ENCODE assay signal across 25 mouse cellular contexts in the genomic region with DNA sequence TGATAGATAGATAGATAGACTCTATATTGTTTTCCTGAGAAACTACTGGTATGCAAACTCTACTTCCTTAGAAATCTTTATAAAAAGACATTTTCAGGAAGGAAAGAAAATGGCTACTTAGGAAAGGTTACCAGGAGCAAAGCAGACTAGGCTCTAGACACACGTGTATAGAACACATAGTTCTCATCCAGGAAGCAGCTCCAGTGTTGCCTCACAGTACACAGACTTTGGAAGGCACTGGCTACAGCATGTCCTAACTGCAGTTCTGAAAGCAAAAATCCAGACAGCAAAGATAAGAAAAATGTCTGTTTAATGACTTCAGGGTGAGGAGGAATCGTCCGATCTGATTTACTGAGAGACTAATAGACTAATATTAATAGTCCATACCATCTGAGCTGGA. TPM values are rescaled to one million over a fixed set of nuclear protein-coding genes. Genes with fewer than 3 reads are reported as not detected.
DNase-seq lines count a peak whose midpoint lies in the region; ATAC-seq and TF ChIP-seq lines count a peak whose summit lies in the region.
"Had no signal": no experiment of that assay in that cellular context is flagged by ENCODE, and none has a peak within 500 bp of the region (broad histone marks: within the 10 kb centered on the region; RNA-seq: fewer than 3 reads in every experiment).

No protein-coding gene starts in this region.

- no peak for ATAC-seq in heart, embryonic 13.5 days (ENCODE audit: extremely low read depth, insufficient number of reproducible peaks, low FRiP score, low TSS enrichment)
- ATAC-seq in liver, postnatal 0 days = peak; percentile 93
- no peak for ATAC-seq in liver, embryonic 12.5 days
- ATAC-seq: activated CD4-positive, CD25-positive, alpha-beta regulatory T cell, adult 4 months; CD4-positive, CD25-positive, alpha-beta regulatory T cell, adult 4 months; forebrain, embryonic 13.5 days; Patski had no signal

- no peak for TF ChIP-seq CTCF in kidney, adult 2 months (conservative IDR thresholded peaks at IDR 0.05; ENCODE audit: insufficient read depth, insufficient read length, low read depth, low read length)
- TF ChIP-seq CTCF in liver, adult 2 months (IDR thresholded peaks at IDR 0.05; ENCODE audit: low read depth, low read length) = no peak
- no peak for TF ChIP-seq CTCF in liver, postnatal 0 days (IDR thresholded peaks at IDR 0.05; ENCODE audit: low read depth)

- H3K4me3 ChIP-seq in heart, embryonic 13.5 days = no peak overlapping the region
- H3K4me3 ChIP-seq in kidney, adult 2 months (ENCODE audit: insufficient read depth, low read depth, low read length) = no peak overlapping the region
- no peak overlapping the region for H3K4me3 ChIP-seq in liver, adult 2 months (ENCODE audit: insufficient read depth, low read depth, low read length)
- no peak overlapping the region for H3K4me3 ChIP-seq in liver, postnatal 0 days (ENCODE audit: low read depth, low read length)
- no peak overlapping the region for H3K4me3 ChIP-seq in liver, embryonic 12.5 days
- H3K4me3 ChIP-seq: embryonic facial prominence, embryonic 10.5 days; embryonic facial prominence, embryonic 12.5 days; forebrain, embryonic 13.5 days had no signal

- no peak for DNase-seq in heart, adult 11 months
- DNase-seq in kidney, adult 2 months = no peak
- DNase-seq in kidney, postnatal 10 days = no peak
- DNase-seq in liver, adult 2 months (ENCODE audit: extremely low read depth, low read depth, low spot score) = peak; percentile 74
- no peak for DNase-seq in liver
- DNase-seq in liver, postnatal 0 days = no peak
- DNase-seq: adrenal gland, adult 8-10 months; adrenal gland, postnatal 14 days; adrenal gland, postnatal 36 days; B cell, adult 2 months; cerebellum, adult 11-12 months; cerebellum, adult 2 months; cerebellum, adult 9-10 months; cerebellum, postnatal 10 days; cerebellum, postnatal 25 days had no signal

- peak overlapping the region; percentile 32; the same call in 1 of the 2 replicates for H3K27ac ChIP-seq in heart, embryonic 13.5 days (replicated peaks)
- peak overlapping the region; percentile 5; the same call in 1 of the 2 replicates for H3K27ac ChIP-seq in kidney, adult 2 months (ENCODE audit: insufficient read depth, low read depth, low read length)
- no peak overlapping the region for H3K27ac ChIP-seq in liver, adult 2 months (replicated peaks; ENCODE audit: insufficient read depth, low read depth, low read length)
- no peak overlapping the region for H3K27ac ChIP-seq in liver, postnatal 0 days (ENCODE audit: low read depth)
- H3K27ac ChIP-seq in liver, embryonic 12.5 days = no peak overlapping the region
- H3K27ac ChIP-seq: embryonic facial prominence, embryonic 10.5 days; embryonic facial prominence, embryonic 12.5 days; forebrain, embryonic 13.5 days had no signal

- no peak for TF ChIP-seq POLR2A in kidney, adult 2 months (IDR thresholded peaks at IDR 0.05; ENCODE audit: low read depth, low read length)
- TF ChIP-seq POLR2A in liver, adult 2 months (IDR thresholded peaks at IDR 0.05; ENCODE audit: extremely low read depth, insufficient read depth, low read length) = no peak

- WGBS in heart, embryonic 13.5 days = 66% methylated on average over 3 of the region's 3 CpGs
- 71% methylated on average over 3 of the region's 3 CpGs for WGBS in kidney, adult 2 months
- WGBS in liver, adult 2 months = 26% methylated on average over 3 of the region's 3 CpGs
- 63% methylated on average over 3 of the region's 3 CpGs for WGBS in liver, postnatal 0 days (ENCODE audit: insufficient replicate concordance)
- WGBS in liver, embryonic 12.5 days (ENCODE audit: insufficient replicate concordance) = 70% methylated on average over 3 of the region's 3 CpGs

- peaks cover 21% of the 10 kb centered on the region for H3K36me3 ChIP-seq in heart, embryonic 13.5 days
- peaks cover 2% of the 10 kb centered on the region; the same call in 1 of the 2 replicates for H3K36me3 ChIP-seq in kidney, adult 2 months (ENCODE audit: control insufficient read depth, insufficient read depth, low read length)
- H3K36me3 ChIP-seq in liver, adult 2 months (ENCODE audit: control insufficient read depth, insufficient read depth, low read length) = peaks cover 28% of the 10 kb centered on the region
- H3K36me3 ChIP-seq in liver, postnatal 0 days (replicated peaks; ENCODE audit: insufficient read depth, low read length) = peaks cover 9% of the 10 kb centered on the region
- no peaks in the 10 kb centered on the region for H3K36me3 ChIP-seq in liver, embryonic 12.5 days
- H3K36me3 ChIP-seq: embryonic facial prominence, embryonic 10.5 days; embryonic facial prominence, embryonic 12.5 days had no signal

- TF ChIP-seq EP300 in liver, postnatal 0 days (IDR thresholded peaks at IDR 0.05; ENCODE audit: low read depth) = no peak

- no peaks in the 10 kb centered on the region for H3K9me3 ChIP-seq in heart, embryonic 13.5 days
- no peaks in the 10 kb centered on the region for H3K9me3 ChIP-seq in liver, postnatal 0 days (ENCODE audit: low read length)
- no peaks in the 10 kb centered on the region for H3K9me3 ChIP-seq in liver, embryonic 12.5 days (replicated peaks)
- H3K9me3 ChIP-seq: embryonic facial prominence, embryonic 10.5 days; embryonic facial prominence, embryonic 12.5 days; forebrain, embryonic 13.5 days; G1E had no signal

- H3K27me3 ChIP-seq in heart, embryonic 13.5 days (replicated peaks) = no peaks in the 10 kb centered on the region
- H3K27me3 ChIP-seq in kidney, adult 2 months (replicated peaks; ENCODE audit: control insufficient read depth, insufficient read depth, low read length) = no peaks in the 10 kb centered on the region
- H3K27me3 ChIP-seq in liver, adult 2 months (ENCODE audit: control insufficient read depth, insufficient read depth, low read length) = no peaks in the 10 kb centered on the region
- no peaks in the 10 kb centered on the region for H3K27me3 ChIP-seq in liver, postnatal 0 days (ENCODE audit: insufficient read depth, low read length)
- H3K27me3 ChIP-seq in liver, embryonic 12.5 days (replicated peaks) = no peaks in the 10 kb centered on the region
- H3K27me3 ChIP-seq: CH12.LX; embryonic facial prominence, embryonic 12.5 days; forebrain, embryonic 13.5 days; Patski had no signal

- H3K4me1 ChIP-seq in heart, embryonic 13.5 days = peaks cover 9% of the 10 kb centered on the region; the same call in 1 of the 2 replicates
- peaks cover 11% of the 10 kb centered on the region; the same call in 1 of the 2 replicates for H3K4me1 ChIP-seq in kidney, adult 2 months (ENCODE audit: control insufficient read depth, insufficient read depth, low read length)
- H3K4me1 ChIP-seq in liver, adult 2 months (ENCODE audit: control insufficient read depth, insufficient read depth, low read length) = peaks cover 7% of the 10 kb centered on the region
- H3K4me1 ChIP-seq in liver, postnatal 0 days (ENCODE audit: insufficient read depth) = peaks cover 20% of the 10 kb centered on the region
- H3K4me1 ChIP-seq in liver, embryonic 12.5 days = no peaks in the 10 kb centered on the region
- H3K4me1 ChIP-seq: embryonic facial prominence, embryonic 12.5 days; forebrain, embryonic 13.5 days had no signal

- H3K9ac ChIP-seq in heart, embryonic 13.5 days = no peak overlapping the region
- no peak overlapping the region for H3K9ac ChIP-seq in liver, adult 2 months (ENCODE audit: low read depth, low read length)
- no peak overlapping the region for H3K9ac ChIP-seq in liver, postnatal 0 days (replicated peaks)
- H3K9ac ChIP-seq in liver, embryonic 12.5 days = no peak overlapping the region
- H3K9ac ChIP-seq: forebrain, embryonic 13.5 days had no signal

- H3K79me2 ChIP-seq in liver, adult 2 months (ENCODE audit: control insufficient read depth, insufficient read depth, low read length) = peaks cover 27% of the 10 kb centered on the region

- no peak overlapping the region for H3K4me2 ChIP-seq in heart, embryonic 13.5 days
- H3K4me2 ChIP-seq in liver, postnatal 0 days (ENCODE audit: low read depth, low read length) = no peak overlapping the region
- no peak overlapping the region for H3K4me2 ChIP-seq in liver, embryonic 12.5 days
- H3K4me2 ChIP-seq: embryonic facial prominence, embryonic 12.5 days; forebrain, embryonic 13.5 days had no signal

RNA-seq across cellular contexts. Expression of gene Tec, which starts 41.8 kb away (rescaled TPM):
- 15.1 and 17.2 TPM in 2 replicates for polyA plus RNA-seq in heart, embryonic 13.5 days (2015; fragmentation: Nextera tagmentation; extraction: Ambion mirVana)
- 7.8 and 8.1 TPM in 2 replicates for polyA plus RNA-seq in kidney, adult 2 months (2012; rRNA removed)
- 17.7 and 24.7 TPM in 2 replicates for total RNA-seq in liver, adult 2 months (2014; rRNA removed)
- 5.3 and 6.6 TPM in 2 replicates for polyA plus RNA-seq in liver, adult 2 months (2012; rRNA removed)
- polyA plus RNA-seq in liver, postnatal 0 days (2015; fragmentation: Nextera tagmentation; extraction: Ambion mirVana) = 7.5 and 9.2 TPM in 2 replicates
- polyA plus RNA-seq in liver, embryonic 12.5 days (2016; fragmentation: Nextera tagmentation; extraction: Ambion mirVana) = 5.3 and 7.3 TPM in 2 replicates

Comparison
In these comparisons a context has a peak if more than half of its experiments do, and no peak if none do; other contexts are left out.
1. H3K27ac ChIP-seq: peak in heart, embryonic 13.5 days (single experiment) and kidney, adult 2 months (single experiment); none in liver, adult 2 months (single experiment), liver, postnatal 0 days (single experiment) and liver, embryonic 12.5 days (single experiment).